Mouse (Mus musculus): ENCODE results near the gene Mad2l1bp. TPM values are rescaled to one million over a fixed set of nuclear protein-coding genes. Genes with fewer than 3 reads are reported as not detected.

The Mad2l1bp gene
- polyA plus RNA-seq, 1 experiment from 2014 or later = 46.7 TPM

DNA sequence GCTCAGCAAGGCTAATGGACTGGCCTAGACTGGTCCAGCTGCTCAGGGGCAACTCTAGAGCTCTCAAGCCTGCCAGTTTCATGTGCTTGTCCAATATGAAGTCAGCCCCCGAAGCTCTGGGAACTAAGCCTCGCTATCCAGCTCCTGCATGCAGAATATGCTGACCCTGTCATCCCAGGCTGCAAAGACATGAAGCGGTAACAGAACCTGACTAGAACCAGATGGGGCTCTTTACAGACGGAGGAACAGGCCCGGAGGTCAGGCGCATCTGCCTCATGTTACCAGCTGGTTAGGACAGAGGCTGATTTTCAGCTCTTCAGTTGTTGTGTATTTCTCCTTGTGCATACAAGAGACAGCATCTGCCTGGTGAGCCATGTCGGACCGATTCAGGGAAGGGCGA, 51.4 kb downstream of the Mad2l1bp start:
- Histone ChIP-seq H3K4me1 (0 out of 2 replicates have a peak, but pooled peaks cover 7% of the 10 kb centered on the region), H3K36me3 (no peaks in the 10 kb centered on the region), H3K9me3 (replicated peaks) (no peaks in the 10 kb centered on the region), H3K9ac (no peak overlapping the region), H3K27ac (no peak overlapping the region), H3K4me2 (no peak overlapping the region), H3K27me3 (replicated peaks) (peaks cover 10% of the 10 kb centered on the region; the same call in 1 of the 2 replicates), H3K4me3 (no peak overlapping the region)
- no peak for ATAC-seq
- WGBS (ENCODE audit: insufficient replicate concordance) = 77% methylated on average over 9 of the region's 9 CpGs

- ATAC-seq = no peak
Observed at GRCm38 (mm10) chr17:46098525-46098924, 54.8 kb downstream of the Mad2l1bp start.

More at GRCm38 (mm10) chr17:46098525-46098924, 54.8 kb downstream of the Mad2l1bp start:
- H3K9ac ChIP-seq = no peak overlapping the region
- 46% methylated on average over 8 of the region's 8 CpGs for WGBS (ENCODE audit: insufficient replicate concordance)
- no peak overlapping the region for H3K4me2 ChIP-seq
- no peak overlapping the region for H3K4me3 ChIP-seq
- H3K27ac ChIP-seq = no peak overlapping the region
- H3K36me3 ChIP-seq = no peaks in the 10 kb centered on the region
- no peaks in the 10 kb centered on the region for H3K9me3 ChIP-seq (replicated peaks)
- 0 out of 2 replicates have a peak, but pooled peaks cover 7% of the 10 kb centered on the region for H3K4me1 ChIP-seq
- H3K27me3 ChIP-seq (replicated peaks) = peaks cover 23% of the 10 kb centered on the region

Other genes starting within 250 kb of the Mad2l1bp start
- 3.0 and 3.2 TPM in 2 replicates for gene Vegfa, start 121.2 kb downstream of the Mad2l1bp start, polyA plus RNA-seq (2016; fragmentation: Nextera tagmentation; extraction: Ambion mirVana)
- gene Mrps18a, start 42.6 kb downstream of the Mad2l1bp start, polyA plus RNA-seq (2016; fragmentation: Nextera tagmentation; extraction: Ambion mirVana) = 107 and 110 TPM in 2 replicates
- gene Rsph9, start 9.3 kb downstream of the Mad2l1bp start, polyA plus RNA-seq (2016; fragmentation: Nextera tagmentation; extraction: Ambion mirVana) = 0.72 and 1.5 TPM in 2 replicates
- gene Gtpbp2, start 7.5 kb upstream of the Mad2l1bp start, polyA plus RNA-seq (2016; fragmentation: Nextera tagmentation; extraction: Ambion mirVana) = 32.6 and 33.7 TPM in 2 replicates
- gene Polh, start 49.1 kb upstream of the Mad2l1bp start, polyA plus RNA-seq (2016; fragmentation: Nextera tagmentation; extraction: Ambion mirVana) = 24.6 and 25.0 TPM in 2 replicates
- 33.0 and 34.9 TPM in 2 replicates for gene Xpo5, start 49.2 kb upstream of the Mad2l1bp start, polyA plus RNA-seq (2016; fragmentation: Nextera tagmentation; extraction: Ambion mirVana)
- 53.9 and 56.3 TPM in 2 replicates for gene Polr1c, start 94.5 kb upstream of the Mad2l1bp start, polyA plus RNA-seq (2016; fragmentation: Nextera tagmentation; extraction: Ambion mirVana)
- 43.4 and 45.8 TPM in 2 replicates for gene Yipf3, start 94.5 kb upstream of the Mad2l1bp start, polyA plus RNA-seq (2016; fragmentation: Nextera tagmentation; extraction: Ambion mirVana)
- gene Lrrc73, start 100.0 kb upstream of the Mad2l1bp start, polyA plus RNA-seq (2016; fragmentation: Nextera tagmentation; extraction: Ambion mirVana) = 0.12 and 0.14 TPM in 2 replicates
- gene Tjap1, start 129.5 kb upstream of the Mad2l1bp start, polyA plus RNA-seq (2016; fragmentation: Nextera tagmentation; extraction: Ambion mirVana) = 17.4 and 18.9 TPM in 2 replicates
- gene Dlk2, start 143.9 kb upstream of the Mad2l1bp start, polyA plus RNA-seq (2016; fragmentation: Nextera tagmentation; extraction: Ambion mirVana) = not detected in 2 replicates
- gene Abcc10, start 174.8 kb upstream of the Mad2l1bp start, polyA plus RNA-seq (2016; fragmentation: Nextera tagmentation; extraction: Ambion mirVana) = 2.4 and 2.9 TPM in 2 replicates
- gene Zfp318, start 230.2 kb upstream of the Mad2l1bp start, polyA plus RNA-seq (2016; fragmentation: Nextera tagmentation; extraction: Ambion mirVana) = 4.4 and 4.5 TPM in 2 replicates

Data from liver, embryonic 12.5 days (tissue).